Mouse (Mus musculus): Measurements from ENCODE around the gene Vav2. TPM values are rescaled to one million over a fixed set of nuclear protein-coding genes. Genes with fewer than 3 reads are reported as not detected.

Gene Vav2
- polyA plus RNA-seq, 1 experiment from 2014 or later = 5.9 TPM

DNA sequence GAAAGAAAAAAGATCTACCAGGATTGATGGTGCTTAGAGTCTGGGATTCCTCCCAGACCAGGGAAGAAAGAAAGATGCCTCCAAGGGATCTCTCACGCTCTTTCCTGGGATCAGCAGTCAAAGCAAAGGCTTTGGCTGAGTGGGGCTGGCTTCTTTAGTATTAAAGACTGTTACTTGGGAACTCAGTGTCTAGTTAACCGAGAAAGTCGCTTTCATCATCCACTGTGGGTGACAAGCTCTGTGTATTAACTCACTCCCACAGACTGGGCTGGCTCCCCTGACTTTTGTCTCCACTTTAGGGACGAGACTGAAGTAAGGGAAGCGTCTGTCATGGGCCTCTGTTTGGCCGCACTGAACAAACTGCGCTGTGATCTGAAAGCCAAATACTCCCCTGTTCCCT lies 180.9 kb downstream of the Vav2 start:
- Histone ChIP-seq H3K4me1 (ENCODE audit: control insufficient read depth, low read depth, low read length) (no peaks in the 10 kb centered on the region; the same call in 1 of the 2 replicates), H3K36me3 (ENCODE audit: control insufficient read depth, insufficient read depth) (no peaks in the 10 kb centered on the region), H3K27ac (ENCODE audit: low read length) (peak overlapping the region; percentile 79), H3K27me3 (ENCODE audit: control insufficient read depth, insufficient read depth, low read depth, low read length) (no peaks in the 10 kb centered on the region), H3K9me3 (replicated peaks; ENCODE audit: control insufficient read depth, low read length) (no peaks in the 10 kb centered on the region), H3K9ac (ENCODE audit: low read depth, low read length) (peak overlapping the region; percentile 42), H3K4me3 (ENCODE audit: low read depth, low read length) (peak overlapping the region; percentile 51), H3K4me2 (ENCODE audit: low read depth, low read length) (peak overlapping the region; percentile 49; the same call in 1 of the 2 replicates)
- 53% methylated on average over 7 of the region's 7 CpGs for WGBS (ENCODE audit: insufficient replicate concordance)
- ATAC-seq (ENCODE audit: low read depth) = no peak

DNA sequence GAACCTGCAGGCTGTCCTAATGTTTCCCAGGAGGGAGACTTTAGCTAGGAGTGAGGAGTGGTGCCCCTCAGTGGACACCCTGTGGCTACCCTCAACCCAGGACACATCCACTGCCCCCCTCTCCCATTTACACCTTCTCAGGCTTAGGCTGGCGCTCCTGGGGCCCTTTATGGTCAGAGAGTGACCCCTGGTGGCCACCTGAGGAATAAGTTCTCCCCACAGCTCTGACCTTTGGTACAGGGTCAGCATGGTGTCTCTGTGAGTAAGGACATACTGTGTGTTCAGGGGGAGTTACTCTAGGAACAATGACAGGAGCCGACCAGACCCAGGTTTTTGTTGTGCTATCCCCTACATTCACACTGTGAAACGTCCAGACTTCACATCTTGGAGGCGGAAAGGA lies 189.5 kb downstream of the Vav2 start:
- WGBS (ENCODE audit: insufficient replicate concordance) = 20% methylated on average over 4 of the region's 4 CpGs
- no peak overlapping the region for H3K4me2 ChIP-seq (ENCODE audit: low read depth, low read length)
- peaks cover 2% of the 10 kb centered on the region; the same call in 1 of the 2 replicates for H3K36me3 ChIP-seq (ENCODE audit: control insufficient read depth, insufficient read depth)
- no peak overlapping the region for H3K9ac ChIP-seq (ENCODE audit: low read depth, low read length)
- H3K4me3 ChIP-seq (ENCODE audit: low read depth, low read length) = no peak overlapping the region
- no peaks in the 10 kb centered on the region for H3K4me1 ChIP-seq (ENCODE audit: control insufficient read depth, low read depth, low read length)
- H3K27ac ChIP-seq (ENCODE audit: low read length) = no peak overlapping the region
- peak; percentile 30; the same call in 1 of the 2 replicates for ATAC-seq (ENCODE audit: low read depth)
- H3K27me3 ChIP-seq (ENCODE audit: control insufficient read depth, insufficient read depth, low read depth, low read length) = no peaks in the 10 kb centered on the region
- H3K9me3 ChIP-seq (replicated peaks; ENCODE audit: control insufficient read depth, low read length) = no peaks in the 10 kb centered on the region

DNA sequence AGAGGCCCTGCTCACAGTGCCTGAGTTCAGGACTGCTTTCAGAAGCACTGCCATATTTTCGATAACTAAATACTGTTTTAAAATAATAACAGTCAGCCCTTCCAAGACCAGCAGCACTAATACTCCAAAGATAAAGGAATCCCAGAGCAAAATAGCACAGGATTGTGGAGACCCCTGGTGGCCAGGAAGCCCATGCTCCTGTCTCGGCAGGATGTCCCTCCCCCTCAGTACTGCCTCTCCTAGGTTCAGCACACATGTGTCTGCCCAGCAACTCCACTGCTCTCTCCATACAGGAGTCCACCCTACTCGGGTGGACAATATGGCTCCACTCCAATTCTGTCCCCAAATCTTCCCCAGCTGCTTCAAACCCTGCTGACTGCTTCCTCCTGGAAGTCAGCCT lies 191.1 kb downstream of the Vav2 start:
- Histone ChIP-seq H3K4me1 (ENCODE audit: control insufficient read depth, low read depth, low read length) (no peaks in the 10 kb centered on the region; the same call in 1 of the 2 replicates), H3K27me3 (ENCODE audit: control insufficient read depth, insufficient read depth, low read depth, low read length) (no peaks in the 10 kb centered on the region), H3K9ac (ENCODE audit: low read depth, low read length) (no peak overlapping the region), H3K9me3 (replicated peaks; ENCODE audit: control insufficient read depth, low read length) (no peaks in the 10 kb centered on the region), H3K36me3 (ENCODE audit: control insufficient read depth, insufficient read depth) (peaks cover 2% of the 10 kb centered on the region; the same call in 1 of the 2 replicates), H3K4me2 (ENCODE audit: low read depth, low read length) (no peak overlapping the region), H3K27ac (ENCODE audit: low read length) (no peak overlapping the region), H3K4me3 (ENCODE audit: low read depth, low read length) (no peak overlapping the region)
- 19% methylated on average over 3 of the region's 3 CpGs for WGBS (ENCODE audit: insufficient replicate concordance)
- no peak for ATAC-seq (ENCODE audit: low read depth)

DNA sequence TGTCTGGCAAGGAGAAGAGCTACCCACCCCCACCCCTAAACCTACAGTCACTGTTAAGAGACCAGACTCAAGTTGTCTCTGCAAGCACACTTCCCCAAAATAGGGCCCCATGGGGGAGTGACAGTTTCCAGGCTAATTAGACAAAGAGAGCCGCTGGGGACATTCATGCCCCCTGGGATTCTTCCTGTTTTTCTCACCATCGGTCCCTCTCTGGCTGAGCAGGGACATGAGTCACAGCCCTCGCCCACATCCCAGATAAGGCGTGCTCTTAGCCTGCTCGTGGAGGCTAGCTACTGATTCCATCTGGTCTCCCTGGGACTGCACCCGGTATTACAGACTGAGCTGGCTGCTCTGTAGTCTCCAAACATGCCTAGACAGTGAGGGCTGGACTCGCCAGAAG lies 194.5 kb downstream of the Vav2 start:
- ATAC-seq (ENCODE audit: low read depth) = peak; percentile 36
- Histone ChIP-seq H3K9me3 (replicated peaks; ENCODE audit: control insufficient read depth, low read length) (no peaks in the 10 kb centered on the region), H3K9ac (ENCODE audit: low read depth, low read length) (no peak overlapping the region), H3K27me3 (ENCODE audit: control insufficient read depth, insufficient read depth, low read depth, low read length) (no peaks in the 10 kb centered on the region), H3K4me1 (ENCODE audit: control insufficient read depth, low read depth, low read length) (no peaks in the 10 kb centered on the region; the same call in 1 of the 2 replicates), H3K36me3 (ENCODE audit: control insufficient read depth, insufficient read depth) (no peaks in the 10 kb centered on the region), H3K27ac (ENCODE audit: low read length) (no peak overlapping the region), H3K4me3 (ENCODE audit: low read depth, low read length) (no peak overlapping the region), H3K4me2 (ENCODE audit: low read depth, low read length) (no peak overlapping the region)
- 11% methylated on average over 7 of the region's 7 CpGs for WGBS (ENCODE audit: insufficient replicate concordance)

DNA sequence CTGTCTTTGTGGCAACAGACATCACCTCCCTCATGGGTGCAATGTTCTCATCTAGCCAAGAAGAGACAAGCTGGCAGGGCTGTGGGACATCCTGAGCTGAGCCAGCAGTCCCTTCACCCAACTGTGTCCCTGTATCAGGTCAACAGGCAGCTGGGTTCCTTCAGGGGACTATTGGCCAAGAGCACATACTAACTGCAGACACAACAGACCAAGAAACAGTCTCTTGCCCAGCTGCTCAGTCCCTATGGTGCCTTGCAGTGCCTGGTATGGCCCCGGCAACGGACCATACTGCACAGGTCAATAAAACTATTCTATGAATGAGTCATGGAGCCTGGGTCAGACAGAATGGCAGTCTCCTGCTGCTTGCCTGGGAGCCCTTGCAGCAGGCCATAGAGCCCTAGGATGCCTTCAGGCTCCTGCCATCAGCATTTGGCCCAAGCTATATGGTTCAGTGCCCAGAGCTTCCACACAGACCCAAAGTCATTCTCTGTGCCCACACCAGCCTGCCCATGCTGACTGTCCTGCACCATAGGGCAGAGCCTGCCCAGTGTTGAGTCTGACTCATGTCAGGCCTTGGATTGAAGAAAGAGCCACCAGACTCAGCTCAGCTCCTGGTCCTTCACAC lies 197.2 kb downstream of the Vav2 start:
- Histone ChIP-seq H3K4me2 (ENCODE audit: low read depth, low read length) (no peak overlapping the region), H3K9me3 (replicated peaks; ENCODE audit: control insufficient read depth, low read length) (no peaks in the 10 kb centered on the region), H3K4me3 (ENCODE audit: low read depth, low read length) (no peak overlapping the region), H3K27me3 (ENCODE audit: control insufficient read depth, insufficient read depth, low read depth, low read length) (no peaks in the 10 kb centered on the region), H3K27ac (ENCODE audit: low read length) (no peak overlapping the region), H3K9ac (ENCODE audit: low read depth, low read length) (no peak overlapping the region), H3K4me1 (ENCODE audit: control insufficient read depth, low read depth, low read length) (no peaks in the 10 kb centered on the region; the same call in 1 of the 2 replicates), H3K36me3 (ENCODE audit: control insufficient read depth, insufficient read depth) (no peaks in the 10 kb centered on the region)
- ATAC-seq (ENCODE audit: low read depth) = no peak
- 67% methylated on average over 2 of the region's 2 CpGs for WGBS (ENCODE audit: insufficient replicate concordance)

DNA sequence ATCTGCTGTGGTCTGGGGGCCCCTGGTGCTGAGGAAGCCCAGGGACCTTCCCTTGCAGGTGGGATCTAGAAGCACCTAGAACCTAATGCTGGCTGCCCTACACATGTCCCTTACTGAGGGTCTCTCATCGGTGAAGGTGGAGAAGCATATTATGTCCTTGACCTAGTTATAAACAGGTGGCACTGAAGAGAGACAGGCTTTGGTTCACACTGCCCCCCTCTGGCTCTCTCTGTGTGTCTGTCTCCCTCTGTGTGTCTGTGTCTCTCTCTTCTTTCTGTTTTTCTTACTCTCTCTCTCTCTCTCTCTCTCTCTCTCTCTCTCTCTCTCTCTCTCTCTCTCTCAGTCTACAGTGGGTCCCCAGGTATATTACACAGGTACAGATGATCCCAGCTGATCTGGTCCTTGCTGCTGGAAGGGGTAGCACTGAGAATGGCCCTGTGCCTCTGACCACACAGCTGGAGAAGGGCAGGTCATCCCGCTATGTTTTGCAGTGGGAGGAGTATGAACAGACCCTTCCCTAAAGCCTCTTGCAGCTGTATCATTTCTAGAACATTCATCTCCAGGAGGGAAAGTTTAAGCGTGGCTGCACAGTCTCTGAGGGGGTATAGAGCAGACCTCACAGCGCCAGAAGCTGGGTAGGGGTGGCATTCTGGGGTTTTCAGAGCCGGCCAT lies 197.9 kb downstream of the Vav2 start:
- Histone ChIP-seq H3K9me3 (replicated peaks; ENCODE audit: control insufficient read depth, low read length) (no peaks in the 10 kb centered on the region), H3K9ac (ENCODE audit: low read depth, low read length) (no peak overlapping the region), H3K27me3 (ENCODE audit: control insufficient read depth, insufficient read depth, low read depth, low read length) (no peaks in the 10 kb centered on the region), H3K36me3 (ENCODE audit: control insufficient read depth, insufficient read depth) (no peaks in the 10 kb centered on the region), H3K27ac (ENCODE audit: low read length) (no peak overlapping the region), H3K4me2 (ENCODE audit: low read depth, low read length) (no peak overlapping the region), H3K4me3 (ENCODE audit: low read depth, low read length) (no peak overlapping the region), H3K4me1 (ENCODE audit: control insufficient read depth, low read depth, low read length) (no peaks in the 10 kb centered on the region; the same call in 1 of the 2 replicates)
- no peak for ATAC-seq (ENCODE audit: low read depth)
- WGBS (ENCODE audit: insufficient replicate concordance) = 53% methylated on average over 5 of the region's 5 CpGs

DNA sequence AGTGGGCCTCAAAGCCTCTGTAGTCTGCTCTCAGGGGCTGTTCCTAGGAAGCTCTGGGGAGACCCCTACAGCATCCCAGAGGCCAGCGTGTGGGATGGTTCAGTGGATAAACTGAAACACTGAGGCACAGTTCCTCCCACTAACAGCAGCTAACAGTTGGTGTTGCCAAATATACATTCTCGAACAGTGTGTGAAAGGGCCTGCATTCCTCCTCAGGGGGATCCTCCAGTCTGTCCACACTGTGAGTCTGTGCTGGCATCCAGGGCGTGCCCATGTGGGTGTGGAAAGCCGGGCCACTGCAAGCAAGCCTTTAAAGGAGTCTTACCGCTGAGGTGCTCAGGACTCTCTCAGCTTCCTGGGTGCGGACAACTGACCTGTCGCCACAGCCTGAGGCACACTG lies 200.3 kb downstream of the Vav2 start:
- Histone ChIP-seq H3K36me3 (ENCODE audit: control insufficient read depth, insufficient read depth) (no peaks in the 10 kb centered on the region), H3K4me2 (ENCODE audit: low read depth, low read length) (no peak overlapping the region), H3K4me3 (ENCODE audit: low read depth, low read length) (no peak overlapping the region), H3K4me1 (ENCODE audit: control insufficient read depth, low read depth, low read length) (no peaks in the 10 kb centered on the region), H3K27ac (ENCODE audit: low read length) (no peak overlapping the region), H3K27me3 (ENCODE audit: control insufficient read depth, insufficient read depth, low read depth, low read length) (no peaks in the 10 kb centered on the region), H3K9me3 (replicated peaks; ENCODE audit: control insufficient read depth, low read length) (no peaks in the 10 kb centered on the region), H3K9ac (ENCODE audit: low read depth, low read length) (no peak overlapping the region)
- 73% methylated on average over 7 of the region's 7 CpGs for WGBS (ENCODE audit: insufficient replicate concordance)
- ATAC-seq (ENCODE audit: low read depth) = no peak

DNA sequence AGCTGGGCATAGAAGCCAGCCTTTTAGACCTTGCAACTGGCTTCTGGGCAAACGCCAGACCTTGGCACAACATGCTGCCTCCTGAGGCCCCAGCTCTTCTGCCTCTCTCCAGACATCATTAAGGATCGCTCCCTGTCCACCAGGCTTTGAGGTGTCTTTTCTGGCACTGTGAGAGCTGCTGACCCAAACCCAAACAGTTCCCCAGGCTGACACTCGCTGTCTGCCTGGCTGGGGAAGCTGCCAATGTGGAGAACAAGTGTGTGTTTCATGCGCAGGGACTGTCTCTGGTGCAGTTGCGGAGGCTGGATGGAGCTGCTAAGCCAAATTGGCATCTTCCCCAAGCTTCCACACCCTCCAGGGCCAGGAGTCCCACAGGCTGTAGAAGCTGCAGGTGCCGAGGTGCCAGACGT lies 203.8 kb downstream of the Vav2 start:
- Histone ChIP-seq H3K4me3 (ENCODE audit: low read depth, low read length) (no peak overlapping the region), H3K9ac (ENCODE audit: low read depth, low read length) (no peak overlapping the region), H3K36me3 (ENCODE audit: control insufficient read depth, insufficient read depth) (no peaks in the 10 kb centered on the region), H3K4me1 (ENCODE audit: control insufficient read depth, low read depth, low read length) (no peaks in the 10 kb centered on the region), H3K27ac (ENCODE audit: low read length) (no peak overlapping the region), H3K27me3 (ENCODE audit: control insufficient read depth, insufficient read depth, low read depth, low read length) (no peaks in the 10 kb centered on the region), H3K4me2 (ENCODE audit: low read depth, low read length) (no peak overlapping the region), H3K9me3 (replicated peaks; ENCODE audit: control insufficient read depth, low read length) (no peaks in the 10 kb centered on the region)
- WGBS (ENCODE audit: insufficient replicate concordance) = 67% methylated on average over 7 of the region's 7 CpGs
- no peak for ATAC-seq (ENCODE audit: low read depth)

DNA sequence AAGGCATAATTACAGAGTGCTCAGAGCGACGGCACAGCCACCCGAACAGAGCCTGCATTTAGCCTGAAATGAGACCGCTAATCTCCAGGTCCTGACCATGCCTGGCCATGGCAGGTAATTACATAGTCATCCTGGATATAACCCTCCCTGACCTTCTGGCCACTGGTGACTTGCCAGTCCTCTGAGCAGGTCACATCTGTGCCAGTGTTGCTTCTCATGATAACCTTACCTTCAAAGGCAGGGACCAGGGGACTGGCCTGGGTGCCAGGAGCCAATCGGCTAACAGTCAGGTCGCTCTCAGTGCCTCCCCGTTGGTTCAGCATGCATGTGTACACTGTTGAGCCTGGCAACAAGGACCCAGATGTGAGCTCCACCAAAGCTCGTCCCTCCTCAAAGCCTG lies 208.3 kb downstream of the Vav2 start:
- Histone ChIP-seq H3K27ac (ENCODE audit: low read length) (no peak overlapping the region), H3K4me3 (ENCODE audit: low read depth, low read length) (no peak overlapping the region), H3K27me3 (ENCODE audit: control insufficient read depth, insufficient read depth, low read depth, low read length) (no peaks in the 10 kb centered on the region), H3K9ac (ENCODE audit: low read depth, low read length) (no peak overlapping the region), H3K36me3 (ENCODE audit: control insufficient read depth, insufficient read depth) (no peaks in the 10 kb centered on the region), H3K9me3 (replicated peaks; ENCODE audit: control insufficient read depth, low read length) (no peaks in the 10 kb centered on the region), H3K4me1 (ENCODE audit: control insufficient read depth, low read depth, low read length) (no peaks in the 10 kb centered on the region; the same call in 1 of the 2 replicates), H3K4me2 (ENCODE audit: low read depth, low read length) (no peak overlapping the region)
- WGBS (ENCODE audit: insufficient replicate concordance) = 74% methylated on average over 8 of the region's 8 CpGs
- no peak for ATAC-seq (ENCODE audit: low read depth)

Data from liver, embryonic 16.5 days (tissue).